Mouse (Mus musculus) lung, embryonic 15.5 days (tissue): ENCODE results near the gene Psmd1. TPM values are rescaled to one million over a fixed set of nuclear protein-coding genes. Genes with fewer than 3 reads are reported as not detected.
A peak's percentile ranks its signal among the peaks of the same experiment; 100 is the strongest.
"Not testable (repeated sequence)": the region's sequence is repeated elsewhere in the genome, so short reads cannot be mapped to it uniquely, and the experiment has no call there.

ENCODE experiments used
- ATAC-seq: fragments of 200-750 bp; cut with Nextera tagmentation; 2 replicates; pipeline ENCODE4 v1.8.0; 2017; ENCODE audit warnings: moderate number of reproducible peaks, borderline replicate concordance; ENCODE audit not compliant: low FRiP score, low TSS enrichment; ENCODE audit errors: extremely low read depth
- H3K27ac ChIP-seq: fragments of 300-500 bp; sonication (generic); 2 replicates; pipeline ENCODE4 v1.5.1; 2015; ENCODE audit warnings: moderate library complexity, mild to moderate bottlenecking, inconsistent platforms
- H3K27me3 ChIP-seq: fragments of 300-500 bp; sonication (generic); 2 replicates; pipeline ENCODE4 v1.6.1; 2015; ENCODE audit warnings: inconsistent platforms
- H3K36me3 ChIP-seq: fragments of 300-500 bp; sonication (generic); 2 replicates; pipeline ENCODE4 v1.6.1; 2015; ENCODE audit warnings: inconsistent platforms
- H3K4me1 ChIP-seq: fragments of 300-500 bp; sonication (generic); 2 replicates; pipeline ENCODE4 v1.6.1; 2015; ENCODE audit warnings: inconsistent platforms
- H3K4me2 ChIP-seq: fragments of 300-500 bp; sonication (generic); 2 replicates; pipeline ENCODE4 v1.6.1; 2015; ENCODE audit warnings: inconsistent platforms, mild to moderate bottlenecking, moderate library complexity
- H3K4me3 ChIP-seq: fragments of 300-500 bp; sonication (generic); 2 replicates; pipeline ENCODE4 v1.5.1; 2015; ENCODE audit warnings: mild to moderate bottlenecking, inconsistent platforms
- H3K9ac ChIP-seq: fragments of 300-500 bp; sonication (generic); 2 replicates; pipeline ENCODE4 v1.6.1; 2015; ENCODE audit warnings: inconsistent platforms
- H3K9me3 ChIP-seq: fragments of 300-500 bp; sonication (generic); 2 replicates; pipeline ENCODE4 v1.6.1; 2016; ENCODE audit warnings: inconsistent platforms
- WGBS: fragments of 180-500 bp; shearing (Covaris S2); methylation state at CpG from one replicate; pipeline ENCODE4 v1.1.7; 2015; 5-methylcytosine and 5-hydroxymethylcytosine counted together
- polyA plus RNA-seq: library from polyadenylated mRNA; unstranded; fragments of >200 nt; fragmentation: Nextera tagmentation; extraction: Ambion mirVana; gene quantifications from 2 replicates; pipeline ENCODE4 v1.2.1, GENCODE M21; 2015

The Psmd1 gene
- 172 and 176 TPM in 2 replicates for polyA plus RNA-seq

GRCm38 (mm10) chr1:86064271-86064991, at the start of gene Psmd1:
Gene Psmd1, plus strand, starts transcription at chr1:86064387.
- H3K4me2 ChIP-seq: peak within 1 kb of the TSS; percentile 81
- H3K27ac ChIP-seq: peak within 1 kb of the TSS; percentile 65
- H3K4me1 ChIP-seq: peaks cover 15% of the 10 kb centered on the region
- no peaks in the 10 kb centered on the region for H3K36me3 ChIP-seq
- peak within 1 kb of the TSS; percentile 90 for H3K9ac ChIP-seq
- ATAC-seq: peak; percentile 93
- peak within 1 kb of the TSS; percentile 71 for H3K4me3 ChIP-seq
- H3K27me3 ChIP-seq: no peaks in the 10 kb centered on the region
- H3K9me3 ChIP-seq: no peaks in the 10 kb centered on the region
- WGBS: under 1% methylated on average over 47 of the region's 47 CpGs

- not testable (repeated sequence) for H3K4me3 ChIP-seq, H3K4me1 ChIP-seq, H3K9ac ChIP-seq, H3K27ac ChIP-seq, H3K36me3 ChIP-seq, ATAC-seq, H3K9me3 ChIP-seq, H3K4me2 ChIP-seq
- WGBS: 97% methylated on average over 9 of the region's 9 CpGs
- peaks cover 34% of the 10 kb centered on the region for H3K27me3 ChIP-seq
Observed at GRCm38 (mm10) chr1:86015758-86016157, 48.4 kb upstream of the Psmd1 start.

- WGBS: 80% methylated on average over 8 of the region's 8 CpGs
- no peak within 1 kb of the TSS for H3K9ac ChIP-seq
- no peaks in the 10 kb centered on the region for H3K36me3 ChIP-seq
- peaks cover 34% of the 10 kb centered on the region for H3K27me3 ChIP-seq
- no peak within 1 kb of the TSS for H3K4me2 ChIP-seq
- ATAC-seq: no peak
- no peak within 1 kb of the TSS for H3K27ac ChIP-seq
- no peak within 1 kb of the TSS for H3K4me3 ChIP-seq
- 0 out of 2 replicates have a peak, but pooled peaks cover 3% of the 10 kb centered on the region for H3K4me1 ChIP-seq
- no peaks in the 10 kb centered on the region for H3K9me3 ChIP-seq
Observed at GRCm38 (mm10) chr1:86016516-86016915, 47.7 kb upstream of the Psmd1 start, which contains the start of gene Spata3. Gene Spata3, plus strand, starts transcription at chr1:86016816.

- Histone ChIP-seq H3K9ac (peak overlapping the region; percentile 38), H3K4me1 (0 out of 2 replicates have a peak, but pooled peaks cover 3% of the 10 kb centered on the region), H3K4me2 (peak overlapping the region; percentile 89), H3K27ac (no peak overlapping the region), H3K36me3 (no peaks in the 10 kb centered on the region), H3K4me3 (peak overlapping the region; percentile 43), H3K27me3 (peaks cover 34% of the 10 kb centered on the region), H3K9me3 (no peaks in the 10 kb centered on the region)
- peak; percentile 46 for ATAC-seq
- 2% methylated on average over 60 of the region's 60 CpGs for WGBS
Observed at GRCm38 (mm10) chr1:86018235-86019055, 45.7 kb upstream of the Psmd1 start.

- Histone ChIP-seq H3K36me3 (no peaks in the 10 kb centered on the region), H3K9me3 (no peaks in the 10 kb centered on the region), H3K27ac (no peak overlapping the region), H3K4me1 (0 out of 2 replicates have a peak, but pooled peaks cover 3% of the 10 kb centered on the region), H3K27me3 (peaks cover 34% of the 10 kb centered on the region), H3K9ac (no peak overlapping the region), H3K4me2 (no peak overlapping the region), H3K4me3 (no peak overlapping the region)
- ATAC-seq: no peak
- WGBS: 66% methylated on average over 11 of the region's 11 CpGs
Observed at GRCm38 (mm10) chr1:86021365-86021989, 42.7 kb upstream of the Psmd1 start.

- H3K27ac ChIP-seq: no peak overlapping the region
- ATAC-seq: no peak
- H3K27me3 ChIP-seq: no peaks in the 10 kb centered on the region
- H3K9me3 ChIP-seq: no peaks in the 10 kb centered on the region
- H3K4me2 ChIP-seq: no peak overlapping the region
- 18% methylated on average over 11 of the region's 11 CpGs for WGBS
- H3K4me3 ChIP-seq: no peak overlapping the region
- no peaks in the 10 kb centered on the region for H3K36me3 ChIP-seq
- H3K9ac ChIP-seq: no peak overlapping the region
- no peaks in the 10 kb centered on the region for H3K4me1 ChIP-seq
Observed at GRCm38 (mm10) chr1:86032273-86032987, 31.8 kb upstream of the Psmd1 start.

GRCm38 (mm10) chr1:86038191-86038951, 25.8 kb upstream of the Psmd1 start:
- no peak overlapping the region for H3K9ac ChIP-seq
- no peak overlapping the region for H3K4me3 ChIP-seq
- WGBS: 36% methylated on average over 3 of the region's 3 CpGs
- H3K4me1 ChIP-seq: 0 out of 2 replicates have a peak, but pooled peaks cover 5% of the 10 kb centered on the region
- ATAC-seq: no peak
- peak overlapping the region; percentile 23; the same call in 1 of the 2 replicates for H3K27ac ChIP-seq
- peaks cover 3% of the 10 kb centered on the region; the same call in 1 of the 2 replicates for H3K27me3 ChIP-seq
- H3K36me3 ChIP-seq: no peaks in the 10 kb centered on the region
- H3K9me3 ChIP-seq: 0 out of 2 replicates have a peak, but pooled peaks cover 2% of the 10 kb centered on the region
- no peak overlapping the region for H3K4me2 ChIP-seq

- H3K4me3 ChIP-seq: no peak overlapping the region
- no peak overlapping the region for H3K27ac ChIP-seq
- no peak overlapping the region for H3K9ac ChIP-seq
- no peak overlapping the region for H3K4me2 ChIP-seq
- WGBS: 45% methylated on average over 4 of the region's 4 CpGs
- peaks cover 21% of the 10 kb centered on the region for H3K27me3 ChIP-seq
- H3K36me3 ChIP-seq: no peaks in the 10 kb centered on the region
- no peak for ATAC-seq
- H3K9me3 ChIP-seq: 0 out of 2 replicates have a peak, but pooled peaks cover 2% of the 10 kb centered on the region
- 0 out of 2 replicates have a peak, but pooled peaks cover 5% of the 10 kb centered on the region for H3K4me1 ChIP-seq
Observed at GRCm38 (mm10) chr1:86040131-86040530, 24.1 kb upstream of the Psmd1 start.

GRCm38 (mm10) chr1:86040817-86041216, 23.4 kb upstream of the Psmd1 start:
- 97% methylated on average over 3 of the region's 3 CpGs for whole genome bisulfite sequencing
- no peak for ATAC-seq
- H3K4me1 ChIP-seq: 0 out of 2 replicates have a peak, but pooled peaks cover 5% of the 10 kb centered on the region

GRCm38 (mm10) chr1:86045056-86045455, 19.1 kb upstream of the Psmd1 start:
- H3K4me2 ChIP-seq: no peak overlapping the region
- 53% methylated on average over 4 of the region's 4 CpGs for WGBS
- no peak overlapping the region for H3K9ac ChIP-seq
- no peak overlapping the region for H3K4me3 ChIP-seq
- peaks cover 25% of the 10 kb centered on the region for H3K4me1 ChIP-seq
- no peak for ATAC-seq
- no peaks in the 10 kb centered on the region for H3K36me3 ChIP-seq
- no peak overlapping the region for H3K27ac ChIP-seq
- 0 out of 2 replicates have a peak, but pooled peaks cover 2% of the 10 kb centered on the region for H3K9me3 ChIP-seq
- H3K27me3 ChIP-seq: peaks cover 60% of the 10 kb centered on the region

More at GRCm38 (mm10) chr1:86040817-86041216, 23.4 kb upstream of the Psmd1 start:
- Histone ChIP-seq H3K27me3 (peaks cover 28% of the 10 kb centered on the region), H3K9ac (no peak overlapping the region), H3K9me3 (0 out of 2 replicates have a peak, but pooled peaks cover 2% of the 10 kb centered on the region), H3K27ac (no peak overlapping the region), H3K4me3 (no peak overlapping the region), H3K4me2 (no peak overlapping the region), H3K36me3 (no peaks in the 10 kb centered on the region)
